ENCODE assay signal across 18 mouse cellular contexts in the genomic region with DNA sequence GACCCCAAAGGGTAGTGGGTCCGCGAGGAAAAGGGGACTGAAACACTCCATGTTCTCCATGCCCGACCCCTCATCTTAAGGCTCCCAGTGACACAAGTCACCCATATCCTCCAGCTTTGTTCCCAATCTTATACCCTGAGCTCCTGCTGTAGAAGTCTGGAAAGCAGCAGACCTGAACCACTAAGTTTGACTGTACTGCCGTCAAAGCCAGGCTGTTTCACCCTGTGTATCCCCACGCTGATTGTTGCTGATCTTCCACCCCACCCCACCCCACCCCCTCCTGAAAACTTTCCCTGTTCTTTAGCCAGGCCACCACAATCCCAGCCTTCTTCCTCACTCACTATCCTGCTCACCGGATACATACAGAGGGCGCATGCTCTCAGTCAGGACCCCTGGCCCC. TPM values are rescaled to one million over a fixed set of nuclear protein-coding genes. Genes with fewer than 3 reads are reported as not detected.
"Had no signal": no experiment of that assay in that cellular context is flagged by ENCODE, and none has a peak within 500 bp of the region (broad histone marks: within the 10 kb centered on the region; RNA-seq: fewer than 3 reads in every experiment).

No protein-coding gene starts in this region.

- H3K36me3 ChIP-seq: limb, embryonic 10.5 days; liver, embryonic 15.5 days; neural tube, embryonic 13.5 days had no signal

- DNase-seq: kidney, postnatal 14 days; lung, adult 2 months; lung, postnatal 36 days; right cerebral cortex, postnatal 4 days; spleen, adult 18-20 months; thymus, adult 18-20 months; thymus, postnatal 14 days had no signal

- H3K27me3 ChIP-seq: liver, embryonic 15.5 days; neural tube, embryonic 13.5 days had no signal

- H3K27ac ChIP-seq: left cerebral cortex, adult 2 months; limb, embryonic 10.5 days; liver, embryonic 15.5 days; neural tube, embryonic 13.5 days had no signal

- H3K9ac ChIP-seq: liver, embryonic 15.5 days; neural tube, embryonic 13.5 days had no signal

- H3K4me1 ChIP-seq: liver, embryonic 15.5 days had no signal

- ATAC-seq: inflammation-experienced regulatory T-cells, adult 6 months; intestine, postnatal 0 days; lung, postnatal 0 days had no signal

- H3K9me3 ChIP-seq: limb, embryonic 10.5 days; liver, embryonic 15.5 days; neural tube, embryonic 13.5 days had no signal

- H3K4me2 ChIP-seq: liver, embryonic 11.5 days; liver, embryonic 15.5 days; neural tube, embryonic 13.5 days had no signal

- H3K4me3 ChIP-seq: left cerebral cortex, adult 2 months; limb, embryonic 10.5 days; liver, embryonic 15.5 days; neural tube, embryonic 13.5 days had no signal

RNA-seq across cellular contexts. Expression of a gene that starts 37.5 kb away (rescaled TPM):
- total RNA-seq: megakaryocyte progenitor cell, adult 5-6 weeks; monocyte, adult 5-6 weeks had no signal
- polyA plus RNA-seq: inflammation-experienced regulatory T-cells, adult 6 months; intestine, postnatal 0 days; liver, embryonic 15.5 days; lung, adult 2 months; lung, postnatal 0 days; stomach, embryonic 14.5 days had no signal
